Mouse (Mus musculus) heart, postnatal 0 days (tissue): ENCODE measurements around the gene Tmem63b.

Experiments used
- CTCF ChIP-seq: IDR thresholded peaks from 2 replicates; pipeline ENCODE4 v1.5.1; 2016; ENCODE audit warnings: antibody characterized with exemption, control low read depth, low read depth
- EP300 ChIP-seq: IDR thresholded peaks from 2 replicates; pipeline ENCODE4 v1.6.1; 2016; ENCODE audit warnings: antibody characterized with exemption, low read depth

- TF ChIP-seq EP300 (no peak), CTCF (no peak)
Measured at GRCm38 (mm10) chr17:45667481-45667880, 19.2 kb downstream of the Tmem63b start.
